Mouse (Mus musculus): ENCODE data around the gene Nipa2.

- TF ChIP-seq POLR2A (IDR thresholded peaks at IDR 0.05; ENCODE audit: insufficient read depth, low read depth, low read length) (no peak), CTCF (IDR thresholded peaks at IDR 0.05; ENCODE audit: insufficient read depth, low read depth, low read length) (no peak)
Observed at GRCm38 (mm10) chr7:55957178-55957577, 5.1 kb downstream of the Nipa2 start.

Measured in olfactory bulb, adult 2 months (tissue).